In the genomic region with DNA sequence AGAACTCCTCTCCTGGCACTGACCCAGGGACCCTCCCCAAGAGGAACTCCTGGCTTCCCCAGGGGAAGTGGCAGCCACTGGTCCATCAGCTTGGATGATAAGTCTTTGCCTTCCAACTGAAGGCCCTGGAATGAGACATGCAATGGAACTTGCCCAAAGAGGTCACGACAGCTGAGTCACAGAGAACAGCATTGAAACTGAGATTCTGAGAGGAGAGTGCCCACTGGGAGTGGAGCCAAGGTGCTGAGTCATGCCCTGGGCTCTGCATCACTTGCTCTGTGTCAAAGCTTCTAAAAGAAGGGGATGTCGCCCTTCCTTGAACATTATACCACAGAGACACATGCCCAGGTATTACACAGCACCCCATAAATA, we compare ENCODE assay signal across 9 mouse cellular contexts.
DNase-seq lines count a peak whose midpoint lies in the region; ATAC-seq lines count a peak whose summit lies in the region.
"Had no signal": no experiment of that assay in that cellular context is flagged by ENCODE, and none has a peak within 500 bp of the region (broad histone marks: within the 10 kb centered on the region; RNA-seq: fewer than 3 reads in every experiment).

No protein-coding gene starts in this region.

- DNase-seq in kidney, adult 11 months: peak; percentile 26
- DNase-seq in Muller cell, postnatal 12 days (ENCODE audit: inconsistent ontology term): peak; percentile 97
- peak; percentile 87 to 89 for DNase-seq in cerebellum, postnatal 10 days
- DNase-seq in heart, postnatal 4 days: peak; percentile 74
- peak; percentile 70 for DNase-seq in lung, postnatal 36 days
- no peak for DNase-seq in thymus, postnatal 36 days
- no peak for DNase-seq in spleen, postnatal 14 days (ENCODE audit: low spot score in 2 of 2)

- H3K36me3 ChIP-seq in kidney, embryonic 16.5 days (ENCODE audit: insufficient read depth, low read length): no peaks in the 10 kb centered on the region
- H3K36me3 ChIP-seq: liver, embryonic 15.5 days had no signal

- H3K4me2 ChIP-seq in kidney, embryonic 16.5 days (replicated peaks; ENCODE audit: low read depth, low read length): no peak overlapping the region
- H3K4me2 ChIP-seq: liver, embryonic 15.5 days had no signal

- H3K27ac ChIP-seq in kidney, embryonic 16.5 days (ENCODE audit: low read length): no peak overlapping the region
- H3K27ac ChIP-seq: liver, embryonic 15.5 days had no signal

- peaks cover 13% of the 10 kb centered on the region for H3K4me1 ChIP-seq in kidney, embryonic 16.5 days (ENCODE audit: insufficient read depth, low read length)

- no peaks in the 10 kb centered on the region for H3K9me3 ChIP-seq in kidney, embryonic 16.5 days (ENCODE audit: low read length)
- H3K9me3 ChIP-seq: liver, embryonic 15.5 days had no signal

- no peak for ATAC-seq in kidney, embryonic 16.5 days (ENCODE audit: low FRiP score, low TSS enrichment)

- H3K4me3 ChIP-seq in kidney, embryonic 16.5 days (ENCODE audit: low read length): no peak overlapping the region
- H3K4me3 ChIP-seq: liver, embryonic 15.5 days had no signal

- H3K9ac ChIP-seq in kidney, embryonic 16.5 days (replicated peaks; ENCODE audit: low read length): no peak overlapping the region
- H3K9ac ChIP-seq: liver, embryonic 15.5 days had no signal

- H3K27me3 ChIP-seq in kidney, embryonic 16.5 days (ENCODE audit: insufficient read depth, low read length): no peaks in the 10 kb centered on the region
- H3K27me3 ChIP-seq: liver, embryonic 15.5 days had no signal

- WGBS in kidney, embryonic 16.5 days: 71% methylated on average over 2 of the region's 2 CpGs

Comparison
In these comparisons a context has a peak if more than half of its experiments do, and no peak if none do; other contexts are left out.
1. DNase-seq: peak in kidney, adult 11 months (single experiment), Muller cell, postnatal 12 days (single experiment), cerebellum, postnatal 10 days (2 of 2), heart, postnatal 4 days (single experiment) and lung, postnatal 36 days (single experiment); none in thymus, postnatal 36 days (0 of 2) and spleen, postnatal 14 days (0 of 2).